Mouse (Mus musculus) lung, embryonic 16.5 days (tissue): Measurements from ENCODE around the gene Dcps. TPM values are rescaled to one million over a fixed set of nuclear protein-coding genes. Genes with fewer than 3 reads are reported as not detected.

Source experiments
- ATAC-seq: fragments of 200-750 bp; cut with Nextera tagmentation; 2 replicates; pipeline ENCODE4 v1.8.0; 2017; ENCODE audit warnings: low read depth, mild to moderate bottlenecking, moderate library complexity
- H3K27ac ChIP-seq: fragments of 300-500 bp; sonication (generic); 2 replicates; pipeline ENCODE4 v1.5.1; 2014; ENCODE audit warnings: mild to moderate bottlenecking, control low read depth, low read length
- H3K27me3 ChIP-seq: fragments of 300-500 bp; sonication (generic); 2 replicates; pipeline ENCODE4 v1.6.1; 2014; ENCODE audit warnings: low read depth, low read length, mixed read lengths; ENCODE audit not compliant: control insufficient read depth, insufficient read depth
- H3K36me3 ChIP-seq: fragments of 300-500 bp; sonication (generic); 2 replicates; pipeline ENCODE4 v1.6.1; 2014; ENCODE audit warnings: low read length; ENCODE audit not compliant: control insufficient read depth, insufficient read depth
- H3K4me1 ChIP-seq: fragments of 300-500 bp; sonication (generic); replicated peaks from 2 replicates; pipeline ENCODE4 v1.6.1; 2014; ENCODE audit warnings: low read length, mixed read lengths; ENCODE audit not compliant: control insufficient read depth, insufficient read depth
- H3K4me2 ChIP-seq: fragments of 300-500 bp; sonication (generic); 2 replicates; pipeline ENCODE4 v1.6.1; 2014; ENCODE audit warnings: low read depth, low read length, control low read depth
- H3K4me3 ChIP-seq: fragments of 300-500 bp; sonication (generic); 2 replicates; pipeline ENCODE4 v1.5.1; 2014; ENCODE audit warnings: mild to moderate bottlenecking, low read length, control low read depth
- H3K9ac ChIP-seq: fragments of 300-500 bp; sonication (generic); 2 replicates; pipeline ENCODE4 v1.6.1; 2014; ENCODE audit warnings: low read length, control low read depth
- H3K9me3 ChIP-seq: fragments of 300-500 bp; sonication (generic); 2 replicates; pipeline ENCODE4 v1.6.1; 2016; ENCODE audit warnings: low read length; ENCODE audit not compliant: control insufficient read depth
- WGBS: fragments of 180-500 bp; shearing (Covaris S2); extraction: QIAGEN DNeasy Blood & Tissue Kit; methylation state at CpG from one replicate; pipeline ENCODE4 v1.1.7; 2014; 5-methylcytosine and 5-hydroxymethylcytosine counted together
- polyA plus RNA-seq: library from polyadenylated mRNA; unstranded; fragments of >200 nt; fragmentation: Nextera tagmentation; extraction: Ambion mirVana; gene quantifications from 2 replicates; pipeline ENCODE4 v1.2.1, GENCODE M21; 2015

Gene Dcps
- polyA plus RNA-seq, 1 experiment from 2014 or later: 86.3 TPM

- Histone ChIP-seq H3K4me2 (no peak overlapping the region), H3K27me3 (no peaks in the 10 kb centered on the region), H3K36me3 (peaks cover 19% of the 10 kb centered on the region; the same call in 1 of the 2 replicates), H3K4me1 (0 out of 2 replicates have a peak, but pooled peaks cover 3% of the 10 kb centered on the region), H3K9me3 (no peaks in the 10 kb centered on the region), H3K9ac (no peak overlapping the region), H3K4me3 (no peak overlapping the region), H3K27ac (no peak overlapping the region)
- WGBS: 61% methylated on average over 4 of the region's 4 CpGs
- 0 out of 2 replicates have a peak, but pooled peaks have one; percentile 30 for ATAC-seq
Observed at GRCm38 (mm10) chr9:35186430-35186829, 10.6 kb upstream of the Dcps start.

DNA sequence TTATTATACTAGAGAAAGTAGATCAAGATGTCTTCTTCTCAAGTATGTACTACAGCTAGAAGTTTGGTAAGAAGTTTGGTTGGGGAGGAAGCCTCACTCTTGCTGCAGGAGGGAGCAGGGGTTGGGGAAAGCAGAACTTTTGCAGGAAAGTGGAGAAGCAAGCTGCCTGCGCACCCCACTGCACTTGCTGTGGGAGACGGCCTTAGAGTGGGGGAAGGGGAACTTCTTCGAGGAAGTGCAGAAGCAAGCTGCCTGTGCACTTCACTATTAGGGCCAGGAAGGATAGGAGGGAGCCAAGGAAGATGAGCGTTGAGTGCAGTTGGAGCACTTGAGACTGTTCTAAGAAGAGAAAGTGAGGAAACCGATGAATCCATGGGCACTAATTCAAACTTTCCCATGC, 7.5 kb upstream of the Dcps start:
- Histone ChIP-seq H3K27ac (no peak overlapping the region), H3K9me3 (no peaks in the 10 kb centered on the region), H3K4me2 (no peak overlapping the region), H3K9ac (no peak overlapping the region), H3K4me3 (no peak overlapping the region), H3K27me3 (no peaks in the 10 kb centered on the region), H3K36me3 (peaks cover 8% of the 10 kb centered on the region; the same call in 1 of the 2 replicates), H3K4me1 (no peaks in the 10 kb centered on the region)
- 65% methylated on average over 5 of the region's 5 CpGs for WGBS
- no peak for ATAC-seq

DNA sequence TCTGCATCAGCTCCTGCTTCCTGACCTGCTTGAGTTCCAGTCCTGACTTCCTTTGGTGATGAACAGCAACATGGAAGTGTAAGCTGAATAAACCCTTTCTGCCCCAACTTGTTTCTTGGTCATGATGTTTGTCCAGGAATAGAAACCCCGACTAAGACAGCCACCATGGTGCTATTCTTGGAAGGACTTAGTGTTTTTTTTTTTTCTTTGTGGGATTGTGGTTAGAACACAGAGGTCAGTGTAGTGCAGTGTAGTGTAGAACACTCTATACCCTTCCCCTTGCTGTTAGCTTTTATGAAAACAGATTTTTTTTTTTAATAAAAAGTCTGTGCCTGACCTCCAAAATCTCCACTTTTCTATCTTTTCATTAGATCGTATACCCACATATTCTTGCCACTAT, 7.0 kb upstream of the Dcps start:
- H3K27me3 ChIP-seq: no peaks in the 10 kb centered on the region
- H3K4me1 ChIP-seq: no peaks in the 10 kb centered on the region

GRCm38 (mm10) chr9:35176124-35176659, 331 bp upstream of the Dcps start:
- Histone ChIP-seq H3K36me3 (no peaks in the 10 kb centered on the region), H3K4me2 (peak overlapping the region; percentile 93), H3K27me3 (no peaks in the 10 kb centered on the region), H3K4me1 (peaks cover 9% of the 10 kb centered on the region), H3K9ac (no peak overlapping the region), H3K27ac (no peak overlapping the region), H3K9me3 (no peaks in the 10 kb centered on the region), H3K4me3 (peak overlapping the region; percentile 75)
- 44% methylated on average over 14 of the region's 14 CpGs for WGBS
- no peak; the same call in 1 of the 2 replicates for ATAC-seq

More for the DNA sequence above, 7.0 kb upstream of the Dcps start:
- no peak overlapping the region for H3K4me2 ChIP-seq
- ATAC-seq: no peak
- no peak overlapping the region for H3K27ac ChIP-seq
- no peak overlapping the region for H3K9ac ChIP-seq
- no peak overlapping the region for H3K4me3 ChIP-seq
- peaks cover 7% of the 10 kb centered on the region; the same call in 1 of the 2 replicates for H3K36me3 ChIP-seq
- WGBS: 77% methylated on average over 2 of the region's 2 CpGs
- H3K9me3 ChIP-seq: no peaks in the 10 kb centered on the region

GRCm38 (mm10) chr9:35173331-35173730, 2.5 kb downstream of the Dcps start:
- H3K36me3 ChIP-seq: peaks cover 4% of the 10 kb centered on the region; the same call in 1 of the 2 replicates
- H3K4me1 ChIP-seq: peaks cover 9% of the 10 kb centered on the region
- ATAC-seq: no peak
- H3K9ac ChIP-seq: no peak overlapping the region
- H3K4me3 ChIP-seq: no peak overlapping the region
- H3K4me2 ChIP-seq: no peak overlapping the region
- no peaks in the 10 kb centered on the region for H3K9me3 ChIP-seq
- 81% methylated on average over 1 of the region's 1 CpGs for WGBS
- no peaks in the 10 kb centered on the region for H3K27me3 ChIP-seq
- H3K27ac ChIP-seq: no peak overlapping the region

DNA sequence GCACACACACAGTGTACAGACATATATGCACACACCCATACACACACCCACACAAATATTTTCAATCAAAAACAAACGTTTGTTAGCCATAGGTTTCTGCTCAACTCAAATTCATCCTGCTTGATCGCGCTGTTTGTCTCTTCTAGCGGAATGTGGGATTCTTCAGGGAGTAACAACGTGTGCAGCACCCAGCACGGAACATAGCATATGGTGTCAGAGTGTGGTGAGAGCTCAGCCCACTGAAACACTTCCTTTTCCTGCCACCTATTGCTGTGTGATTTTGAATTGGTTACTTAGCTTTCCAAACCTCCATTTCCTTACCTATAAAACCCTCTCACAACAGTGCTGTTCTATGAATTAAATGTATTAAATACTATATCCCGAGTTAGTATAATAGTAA, 5.8 kb downstream of the Dcps start:
- H3K4me2 ChIP-seq: no peak overlapping the region
- WGBS: 87% methylated on average over 7 of the region's 7 CpGs
- H3K9ac ChIP-seq: no peak overlapping the region
- H3K9me3 ChIP-seq: no peaks in the 10 kb centered on the region
- H3K36me3 ChIP-seq: peaks cover 4% of the 10 kb centered on the region; the same call in 1 of the 2 replicates
- no peak overlapping the region for H3K27ac ChIP-seq
- ATAC-seq: no peak
- no peak overlapping the region for H3K4me3 ChIP-seq
- H3K27me3 ChIP-seq: no peaks in the 10 kb centered on the region
- peaks cover 7% of the 10 kb centered on the region for H3K4me1 ChIP-seq

DNA sequence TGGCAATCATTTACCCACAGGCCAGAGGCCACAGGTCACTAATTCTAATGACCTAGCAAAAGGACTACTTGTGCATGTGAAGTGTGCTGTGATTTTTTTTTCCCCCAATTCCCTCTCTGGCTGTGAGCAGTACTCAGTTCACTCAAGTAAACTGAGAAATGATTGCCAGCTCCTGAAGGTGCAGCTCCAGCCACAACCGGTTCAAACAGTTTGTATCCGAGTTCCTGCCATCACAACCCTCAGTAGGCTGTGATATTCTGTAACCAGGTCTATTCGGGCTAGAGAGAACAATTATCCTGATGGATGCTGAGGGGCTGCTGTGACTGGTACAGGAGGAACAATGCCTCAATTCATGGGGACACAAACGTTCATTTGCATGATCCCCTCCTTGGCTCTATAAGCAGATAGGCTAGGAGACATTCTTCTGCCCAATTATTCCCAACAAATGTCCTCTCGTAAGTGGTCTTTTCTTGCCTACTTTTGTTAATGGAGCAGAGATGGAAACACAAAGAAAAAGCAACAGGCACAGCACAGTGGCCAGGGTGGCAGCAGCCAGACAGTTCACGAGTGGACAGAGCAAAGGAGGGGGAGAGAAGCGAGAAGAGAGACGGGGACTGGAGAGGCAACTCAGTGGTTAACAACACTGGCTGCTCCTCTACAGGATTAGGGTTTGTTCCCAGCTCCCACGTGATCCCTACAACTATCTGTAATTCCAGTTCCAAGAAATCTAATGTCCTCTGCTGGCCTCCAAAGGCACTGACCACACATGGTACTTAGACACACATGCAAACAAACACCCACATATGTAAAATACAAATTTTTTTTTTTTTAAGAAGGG, 8.8 kb downstream of the Dcps start:
- 54% methylated on average over 9 of the region's 9 CpGs for WGBS
- Histone ChIP-seq H3K36me3 (peaks cover 4% of the 10 kb centered on the region; the same call in 1 of the 2 replicates), H3K4me2 (no peak overlapping the region), H3K27ac (no peak overlapping the region), H3K9me3 (no peaks in the 10 kb centered on the region), H3K9ac (no peak overlapping the region), H3K27me3 (no peaks in the 10 kb centered on the region), H3K4me3 (no peak overlapping the region), H3K4me1 (no peaks in the 10 kb centered on the region)
- ATAC-seq: no peak

- Histone ChIP-seq H3K9ac (no peak overlapping the region), H3K4me1 (no peaks in the 10 kb centered on the region), H3K27ac (no peak overlapping the region), H3K27me3 (no peaks in the 10 kb centered on the region), H3K4me3 (no peak overlapping the region), H3K9me3 (no peaks in the 10 kb centered on the region), H3K4me2 (no peak overlapping the region), H3K36me3 (peaks cover 4% of the 10 kb centered on the region; the same call in 1 of the 2 replicates)
- WGBS: 20% methylated on average over 3 of the region's 3 CpGs
- ATAC-seq: peak; percentile 81
Observed at GRCm38 (mm10) chr9:35166144-35166797, 9.6 kb downstream of the Dcps start.
